13 mouse cellular contexts compared by ENCODE assay signal in genomic region chr15:27506893-27507596, GRCm38 (mm10). TPM values are rescaled to one million over a fixed set of nuclear protein-coding genes. Genes with fewer than 3 reads are reported as not detected.
DNase-seq lines count a peak whose midpoint lies in the region; ATAC-seq and TF ChIP-seq lines count a peak whose summit lies in the region.
"Had no signal": no experiment of that assay in that cellular context is flagged by ENCODE, and none has a peak within 500 bp of the region (broad histone marks: within the 10 kb centered on the region; RNA-seq: fewer than 3 reads in every experiment).

No protein-coding gene starts in this region.

- no peaks in the 10 kb centered on the region for H3K9me3 ChIP-seq in heart, embryonic 16.5 days (replicated peaks; ENCODE audit: control insufficient read depth, low read length)
- no peaks in the 10 kb centered on the region for H3K9me3 ChIP-seq in liver, embryonic 12.5 days (replicated peaks)
- H3K9me3 ChIP-seq in liver, postnatal 0 days (ENCODE audit: low read length): no peaks in the 10 kb centered on the region
- H3K9me3 ChIP-seq in hindbrain, embryonic 10.5 days: no peaks in the 10 kb centered on the region
- H3K9me3 ChIP-seq: embryonic facial prominence, embryonic 13.5 days had no signal

- peaks cover 56% of the 10 kb centered on the region for H3K4me1 ChIP-seq in cerebellum, adult 2 months (ENCODE audit: control insufficient read depth, insufficient read depth, low read length)
- H3K4me1 ChIP-seq in heart, embryonic 16.5 days (ENCODE audit: control insufficient read depth, insufficient read depth, low read length): peaks cover 51% of the 10 kb centered on the region
- peaks cover 51% of the 10 kb centered on the region for H3K4me1 ChIP-seq in liver, embryonic 12.5 days
- peaks cover 25% of the 10 kb centered on the region for H3K4me1 ChIP-seq in liver, postnatal 0 days (ENCODE audit: insufficient read depth)
- peaks cover 19% of the 10 kb centered on the region for H3K4me1 ChIP-seq in hindbrain, embryonic 10.5 days (replicated peaks)

- TF ChIP-seq EP300 in liver, postnatal 0 days (IDR thresholded peaks at IDR 0.05; ENCODE audit: low read depth): no peak

- H3K27ac ChIP-seq in cerebellum, adult 2 months (ENCODE audit: insufficient read depth, low read length): peak overlapping the region; percentile 66
- peak overlapping the region; percentile 83; the same call in 1 of the 2 replicates for H3K27ac ChIP-seq in heart, embryonic 16.5 days (ENCODE audit: low read length)
- H3K27ac ChIP-seq in liver, embryonic 12.5 days: no peak overlapping the region
- H3K27ac ChIP-seq in liver, postnatal 0 days (ENCODE audit: low read depth): no peak overlapping the region
- no peak overlapping the region for H3K27ac ChIP-seq in hindbrain, embryonic 10.5 days
- H3K27ac ChIP-seq: embryonic facial prominence, embryonic 13.5 days had no signal

- no peak overlapping the region for H3K4me3 ChIP-seq in cerebellum, adult 2 months (replicated peaks; ENCODE audit: insufficient read depth, low read depth, low read length)
- H3K4me3 ChIP-seq in heart, embryonic 16.5 days (ENCODE audit: low read length): no peak overlapping the region
- H3K4me3 ChIP-seq in liver, embryonic 12.5 days: no peak overlapping the region
- H3K4me3 ChIP-seq in liver, postnatal 0 days (ENCODE audit: low read depth, low read length): no peak overlapping the region
- H3K4me3 ChIP-seq in hindbrain, embryonic 10.5 days: no peak overlapping the region
- H3K4me3 ChIP-seq: embryonic facial prominence, embryonic 13.5 days had no signal

- intact Hi-C loops in heart, postnatal 36 days (cut with DNase I): loop anchor here (2.0 kb wide), 1 partner anchor 30 kb away; no protein-coding TSS in a partner anchor

- H3K36me3 ChIP-seq in heart, embryonic 16.5 days (ENCODE audit: control insufficient read depth, insufficient read depth): no peaks in the 10 kb centered on the region
- H3K36me3 ChIP-seq in liver, embryonic 12.5 days: no peaks in the 10 kb centered on the region; the same call in 1 of the 2 replicates
- no peaks in the 10 kb centered on the region for H3K36me3 ChIP-seq in liver, postnatal 0 days (replicated peaks; ENCODE audit: insufficient read depth, low read length)
- H3K36me3 ChIP-seq in hindbrain, embryonic 10.5 days: no peaks in the 10 kb centered on the region
- H3K36me3 ChIP-seq: embryonic facial prominence, embryonic 13.5 days had no signal

- DNase-seq in cerebellum, adult 2 months: no peak
- DNase-seq in cerebellum, adult 18-20 months: no peak
- DNase-seq in heart, postnatal 36 days: no peak
- no peak for DNase-seq in liver, postnatal 0 days
- no peak for DNase-seq in hindbrain, embryonic 10.5 days (ENCODE audit: low spot score)
- DNase-seq in urinary bladder, adult 18-20 months (ENCODE audit: low spot score in 2 of 2): no peak
- DNase-seq: cerebellum, adult 11 months; lung, postnatal 10 days; right cerebral cortex, postnatal 14 days had no signal

- no peaks in the 10 kb centered on the region for H3K27me3 ChIP-seq in cerebellum, adult 2 months (ENCODE audit: control insufficient read depth, insufficient read depth, low read length)
- no peaks in the 10 kb centered on the region for H3K27me3 ChIP-seq in heart, embryonic 16.5 days (ENCODE audit: control insufficient read depth, insufficient read depth, low read length)
- H3K27me3 ChIP-seq in liver, embryonic 12.5 days (replicated peaks): no peaks in the 10 kb centered on the region
- H3K27me3 ChIP-seq in liver, postnatal 0 days (ENCODE audit: insufficient read depth, low read length): no peaks in the 10 kb centered on the region
- H3K27me3 ChIP-seq in hindbrain, embryonic 10.5 days (ENCODE audit: insufficient read depth, poor library complexity, severe bottlenecking): no peaks in the 10 kb centered on the region
- H3K27me3 ChIP-seq: embryonic facial prominence, embryonic 13.5 days; Patski had no signal

- no peak overlapping the region for H3K4me2 ChIP-seq in heart, embryonic 16.5 days (ENCODE audit: low read depth, low read length)
- peak overlapping the region; percentile 13 for H3K4me2 ChIP-seq in liver, embryonic 12.5 days
- H3K4me2 ChIP-seq in liver, postnatal 0 days (ENCODE audit: low read depth, low read length): no peak overlapping the region
- H3K4me2 ChIP-seq: embryonic facial prominence, embryonic 13.5 days had no signal

- no peak overlapping the region for H3K9ac ChIP-seq in heart, embryonic 16.5 days (ENCODE audit: low read length)
- peak overlapping the region; percentile 10; the same call in 1 of the 2 replicates for H3K9ac ChIP-seq in liver, embryonic 12.5 days
- no peak overlapping the region for H3K9ac ChIP-seq in liver, postnatal 0 days (replicated peaks)
- H3K9ac ChIP-seq: embryonic facial prominence, embryonic 13.5 days had no signal

- no peak for TF ChIP-seq POLR2A in cerebellum, adult 2 months (IDR thresholded peaks at IDR 0.05; ENCODE audit: borderline replicate concordance, insufficient read depth, low read length)

- no peak for TF ChIP-seq CTCF in cerebellum, adult 2 months (IDR thresholded peaks at IDR 0.05; ENCODE audit: borderline replicate concordance, insufficient read depth, low read depth, low read length)
- no peak for TF ChIP-seq CTCF in liver, postnatal 0 days (IDR thresholded peaks at IDR 0.05; ENCODE audit: low read depth)

- no peak for ATAC-seq in heart, embryonic 16.5 days (replicated peaks; ENCODE audit: extremely low read depth, insufficient read depth, low FRiP score)
- ATAC-seq in liver, embryonic 12.5 days: 0 out of 2 replicates have a peak, but pooled peaks have one; percentile 19
- no peak for ATAC-seq in liver, postnatal 0 days

- 85% methylated on average over 15 of the region's 15 CpGs for WGBS in cerebellum, adult 2 months
- 68% methylated on average over 15 of the region's 15 CpGs for WGBS in heart, embryonic 16.5 days
- WGBS in liver, embryonic 12.5 days (ENCODE audit: insufficient replicate concordance): 83% methylated on average over 15 of the region's 15 CpGs
- 84% methylated on average over 15 of the region's 15 CpGs for WGBS in liver, postnatal 0 days (ENCODE audit: insufficient replicate concordance)
- 94% methylated on average over 15 of the region's 15 CpGs for WGBS in hindbrain, embryonic 10.5 days

RNA-seq across cellular contexts. Expression of gene Ank, which starts 40.6 kb away (rescaled TPM):
- 212 and 222 TPM in 2 replicates for polyA plus RNA-seq in cerebellum, adult 2 months (2012; rRNA removed)
- polyA plus RNA-seq in heart, embryonic 16.5 days (2015; fragmentation: Nextera tagmentation; extraction: Ambion mirVana): 11.0 and 12.9 TPM in 2 replicates
- 100 to 1,000 TPM; 188 to 201 TPM for total RNA-seq in heart, postnatal 36 days (2021)
- 13.6 and 14.2 TPM in 2 replicates for polyA plus RNA-seq in liver, embryonic 12.5 days (2016; fragmentation: Nextera tagmentation; extraction: Ambion mirVana)
- 7.8 and 8.3 TPM in 2 replicates for polyA plus RNA-seq in liver, postnatal 0 days (2015; fragmentation: Nextera tagmentation; extraction: Ambion mirVana)
- 8.4 and 11.0 TPM in 2 replicates for polyA plus RNA-seq in hindbrain, embryonic 10.5 days (2016; fragmentation: Nextera tagmentation; extraction: Ambion mirVana)

Comparison
In these comparisons a context has a peak if more than half of its experiments do, and no peak if none do; other contexts are left out.
1. H3K27ac ChIP-seq: peak in cerebellum, adult 2 months (single experiment) and heart, embryonic 16.5 days (single experiment); none in liver, embryonic 12.5 days (single experiment), liver, postnatal 0 days (single experiment) and hindbrain, embryonic 10.5 days (single experiment).
2. RNA of gene Ank, which starts 40.6 kb away (polyA plus RNA-seq): 212 to 222 TPM in cerebellum, adult 2 months; 13.6 to 14.2 TPM in liver, embryonic 12.5 days, 8.4 to 11.0 TPM in hindbrain, embryonic 10.5 days, 11.0 to 12.9 TPM in heart, embryonic 16.5 days and 7.8 to 8.3 TPM in liver, postnatal 0 days; every median in the first group is over 10 times any median in the second.